Mouse (Mus musculus): Measurements from ENCODE around the gene Spo11. TPM values are rescaled to one million over a fixed set of nuclear protein-coding genes. Genes with fewer than 3 reads are reported as not detected.

Gene Spo11
- total and polyA plus RNA-seq, 3 experiments, result 0.16 to 0.34 TPM; not detected in 1

- H3K4me2 ChIP-seq (ENCODE audit: insufficient read depth, low read depth, poor library complexity, severe bottlenecking), result no peak overlapping the region
- H3K9ac ChIP-seq (ENCODE audit: insufficient read depth, low read depth), result no peak overlapping the region
- no peak for DNase-seq (ENCODE audit: extremely low read depth)
- TF ChIP-seq GABPA (IDR thresholded peaks at IDR 0.05; ENCODE audit: insufficient replicate concordance, low read depth, low read length) (no peak), TBP (conservative IDR thresholded peaks at IDR 0.05; ENCODE audit: low read depth, low read length) (no peak), JUN (IDR thresholded peaks at IDR 0.05; ENCODE audit: insufficient read depth, low read depth, low read length) (no peak), ZKSCAN1 (IDR thresholded peaks at IDR 0.05; ENCODE audit: borderline replicate concordance, low read depth, low read length) (no peak), ZNF384 (IDR thresholded peaks at IDR 0.05; ENCODE audit: low read depth, low read length) (no peak), SMC3 (IDR thresholded peaks at IDR 0.05; ENCODE audit: low read depth, low read length) (no peak), MAZ (IDR thresholded peaks at IDR 0.05; ENCODE audit: low read depth, low read length) (no peak), ELF1 (IDR thresholded peaks at IDR 0.05; ENCODE audit: low read depth, low read length) (no peak), MAX (IDR thresholded peaks at IDR 0.05; ENCODE audit: low read length) (no peak), MAFK (IDR thresholded peaks at IDR 0.05; ENCODE audit: insufficient replicate concordance, low read length) (no peak), POLR2AphosphoS2 (IDR thresholded peaks at IDR 0.05; ENCODE audit: low read depth, low read length) (no peak), USF1 (IDR thresholded peaks at IDR 0.05; ENCODE audit: low read depth, low read length) (no peak)
- peaks cover 4% of the 10 kb centered on the region for H3K9me3 ChIP-seq (replicated peaks; ENCODE audit: low read length)
- H3K4me3 ChIP-seq (replicated peaks in 1 of 3; ENCODE audit: low read depth in 2 of 3, low read length in 2 of 3, poor library complexity in 1 of 3), result no peak overlapping the region
- peaks cover 11 to 40% of the 10 kb centered on the region in 2 experiments for H3K4me1 ChIP-seq (ENCODE audit: control insufficient read depth in 1 of 2, insufficient read depth in 2 of 2)
- peaks cover 2% of the 10 kb centered on the region for H3K27me3 ChIP-seq (replicated peaks)
- in situ Hi-C loops (cut with MboI; ENCODE audit: low pct_ligation_motif_present, low pct_unique_long_range_greater_than_20kb, low sequenced_read_pairs) (no loop called here), dilution Hi-C loops (cut with MboI; ENCODE audit: extremely low pct_ligation_motif_present, extremely low pct_unique_long_range_greater_than_20kb, low sequenced_read_pairs) (no loop called here)
- no peaks in the 10 kb centered on the region for H3K79me2 ChIP-seq (replicated peaks; ENCODE audit: control insufficient read depth, extremely low read depth, insufficient read depth, poor library complexity, severe bottlenecking)
- H3K36me3 ChIP-seq (replicated peaks in 1 of 2; ENCODE audit: control insufficient read depth in 1 of 2, insufficient read depth in 1 of 2, low read length in 1 of 2), result no peaks in the 10 kb centered on the region
- no peak overlapping the region for H3K27ac ChIP-seq (ENCODE audit: insufficient read depth, low read depth)
Observed at GRCm38 (mm10) chr2:172975159-172975558, 2.3 kb upstream of the Spo11 start.

- H3K79me2 ChIP-seq (replicated peaks; ENCODE audit: control insufficient read depth, extremely low read depth, insufficient read depth, poor library complexity, severe bottlenecking), result no peaks in the 10 kb centered on the region
- dilution Hi-C loops (cut with MboI; ENCODE audit: extremely low pct_ligation_motif_present, extremely low pct_unique_long_range_greater_than_20kb, low sequenced_read_pairs), result no loop called here
- H3K27me3 ChIP-seq (replicated peaks), result no peaks in the 10 kb centered on the region
- DNase-seq (ENCODE audit: extremely low read depth), result peak; percentile 60
- H3K27ac ChIP-seq (ENCODE audit: insufficient read depth, low read depth), result no peak overlapping the region
- peaks cover 11 to 40% of the 10 kb centered on the region in 2 experiments for H3K4me1 ChIP-seq (ENCODE audit: control insufficient read depth in 1 of 2, insufficient read depth in 2 of 2)
- H3K36me3 ChIP-seq (replicated peaks in 1 of 2; ENCODE audit: control insufficient read depth in 1 of 2, insufficient read depth in 1 of 2, low read length in 1 of 2), result no peaks in the 10 kb centered on the region
- peak overlapping the region; percentile 77 for H3K4me2 ChIP-seq (ENCODE audit: insufficient read depth, low read depth, poor library complexity, severe bottlenecking)
- in situ Hi-C loops (cut with MboI; ENCODE audit: low pct_ligation_motif_present, low pct_unique_long_range_greater_than_20kb, low sequenced_read_pairs), result no loop called here
- peaks cover 4% of the 10 kb centered on the region for H3K9me3 ChIP-seq (replicated peaks; ENCODE audit: low read length)
- H3K9ac ChIP-seq (ENCODE audit: insufficient read depth, low read depth), result no peak overlapping the region
- TF ChIP-seq CTCF (conservative IDR thresholded peaks at IDR 0.05 in 1 of 2, IDR thresholded peaks at IDR 0.05 in 1 of 2; ENCODE audit: low read depth in 2 of 2, low read length in 2 of 2) (peak in 1 of 2 experiments; percentile 30; a peak in 1 of 4 replicates), ETS1 (conservative IDR thresholded peaks at IDR 0.05; ENCODE audit: low read depth, low read length) (peak; percentile 49; the same call in 1 of the 2 replicates), CHD2 (IDR thresholded peaks at IDR 0.05; ENCODE audit: low read length) (0 out of 2 replicates have a peak, but pooled peaks have one; percentile 37), EP300 (IDR thresholded peaks at IDR 0.05; ENCODE audit: low read length) (0 out of 2 replicates have a peak, but pooled peaks have one; percentile 36), TCF12 (IDR thresholded peaks at IDR 0.05; ENCODE audit: low read depth, low read length) (no peak), JUND (conservative IDR thresholded peaks at IDR 0.05; ENCODE audit: low read depth, low read length) (peak; percentile 50; the same call in 1 of the 2 replicates), BHLHE40 (IDR thresholded peaks at IDR 0.05; ENCODE audit: low read depth, low read length) (no peak), SIN3A (IDR thresholded peaks at IDR 0.05; ENCODE audit: low read length) (0 out of 2 replicates have a peak, but pooled peaks have one; percentile 35), ELF1 (IDR thresholded peaks at IDR 0.05; ENCODE audit: low read depth, low read length) (peak; percentile 47; the same call in 1 of the 2 replicates)
- H3K4me3 ChIP-seq (replicated peaks in 1 of 3; ENCODE audit: low read depth in 2 of 3, low read length in 2 of 3, poor library complexity in 1 of 3), result peak overlapping the region in 2 of 3 experiments; percentile 2 to 50
Observed at GRCm38 (mm10) chr2:172976661-172977238, 750 bp upstream of the Spo11 start.

Measured in CH12.LX (cell line).